Mouse (Mus musculus): ENCODE measurements around the gene Dhx32.
"Not testable (repeated sequence)": the region's sequence is repeated elsewhere in the genome, so short reads cannot be mapped to it uniquely, and the experiment has no call there.

The Dhx32 gene

DNA sequence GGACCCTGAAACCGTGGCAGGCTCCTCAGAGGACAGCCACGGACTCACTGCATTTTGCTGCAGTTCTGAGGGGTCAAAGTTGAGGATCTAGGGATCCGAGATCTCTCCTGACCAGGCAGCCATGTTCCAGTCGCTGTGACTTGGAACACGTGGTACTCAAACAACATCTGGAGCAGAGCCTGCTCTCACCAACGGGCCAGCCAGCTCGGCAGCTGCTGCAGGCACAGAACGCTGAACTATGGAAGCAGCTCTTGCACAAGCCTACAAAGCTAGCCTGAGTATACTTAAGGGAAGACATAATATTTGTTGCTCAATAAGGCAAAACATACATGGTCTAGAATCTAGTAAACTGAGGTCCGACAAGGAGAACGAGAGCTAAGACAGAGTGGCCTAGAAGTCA, 57.0 kb downstream of the Dhx32 start:
- no peak for DNase-seq

DNA sequence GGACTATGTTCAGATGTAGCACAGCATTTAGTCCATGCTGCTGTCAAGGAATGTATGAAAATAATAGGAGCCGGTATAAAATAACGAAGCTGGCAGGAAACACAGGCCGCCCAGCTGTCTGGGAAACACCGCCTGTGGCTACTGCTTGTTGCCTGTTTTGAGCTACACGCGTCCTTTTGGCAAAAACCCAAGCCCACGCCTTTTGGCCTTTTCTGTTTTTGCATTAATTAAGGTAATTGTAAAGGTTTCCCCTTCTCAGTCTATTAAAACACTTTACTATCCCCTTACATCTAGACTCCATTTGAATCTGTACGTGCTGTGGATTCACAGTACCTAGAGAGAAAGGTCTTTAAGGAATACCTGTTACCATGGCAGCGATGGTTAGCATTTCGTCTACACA, 57.7 kb downstream of the Dhx32 start:
- DNase-seq, result no peak

DNA sequence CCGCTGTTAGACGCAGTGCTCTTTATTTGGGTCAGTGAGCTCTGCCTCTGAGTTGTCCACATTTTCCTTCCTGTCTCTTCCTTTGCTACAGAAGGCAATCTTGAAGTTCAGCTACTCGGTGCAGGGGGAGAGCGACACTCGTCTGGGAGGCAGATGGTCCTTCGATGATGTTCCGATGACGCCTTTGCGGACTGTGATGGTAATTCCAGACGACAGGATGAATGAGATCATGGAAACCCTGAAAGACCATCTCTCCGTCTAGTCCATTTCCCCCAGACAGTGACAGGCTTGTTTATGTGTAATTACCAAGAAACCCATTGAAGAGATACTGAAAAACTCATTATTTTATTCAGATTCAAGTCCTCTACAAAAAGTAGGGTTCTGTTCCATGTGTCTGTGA, 61.9 kb downstream of the Dhx32 start:
- no peak for DNase-seq

DNA sequence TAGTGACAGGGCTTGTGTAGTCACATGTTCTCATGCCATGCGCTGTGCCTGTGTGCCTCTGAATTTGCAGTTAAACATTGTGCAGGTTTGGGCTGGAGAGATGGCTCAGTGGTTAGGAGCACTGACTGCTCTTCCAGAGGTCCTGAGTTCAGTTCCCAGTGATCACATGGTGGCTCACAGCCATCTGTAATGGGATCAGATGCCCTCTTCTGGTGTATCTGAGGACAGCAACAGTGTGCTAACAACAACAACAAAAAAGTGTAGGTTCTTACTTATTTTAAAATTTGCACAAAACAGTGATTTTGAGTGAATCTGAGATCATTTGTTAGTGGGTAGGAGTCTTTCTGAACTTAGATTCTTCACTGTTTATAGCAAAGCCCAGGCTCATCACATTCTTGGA, 63.9 kb downstream of the Dhx32 start:
- peak in 1 of 2 experiments; percentile 10 for DNase-seq

DNA sequence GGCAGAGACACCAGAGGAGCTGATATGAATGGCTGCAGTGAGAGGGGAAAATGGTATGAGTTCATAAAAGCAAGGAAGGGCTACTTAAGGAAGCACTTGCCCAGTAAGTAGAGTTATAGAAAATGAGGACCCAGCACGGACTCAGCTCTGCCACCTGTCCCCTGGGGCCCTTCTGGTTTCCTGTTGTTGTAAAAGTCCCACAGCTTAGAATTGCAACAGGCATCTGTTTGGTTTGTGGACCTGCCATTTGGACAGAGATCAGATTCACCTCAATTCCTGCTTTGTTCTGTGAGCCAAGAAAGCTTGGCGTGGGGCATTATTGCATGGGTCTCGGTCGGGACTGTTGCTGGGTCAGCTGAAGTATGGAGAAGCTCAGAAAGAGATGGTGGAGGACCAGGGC, 67.1 kb downstream of the Dhx32 start:
- no peak for DNase-seq

DNA sequence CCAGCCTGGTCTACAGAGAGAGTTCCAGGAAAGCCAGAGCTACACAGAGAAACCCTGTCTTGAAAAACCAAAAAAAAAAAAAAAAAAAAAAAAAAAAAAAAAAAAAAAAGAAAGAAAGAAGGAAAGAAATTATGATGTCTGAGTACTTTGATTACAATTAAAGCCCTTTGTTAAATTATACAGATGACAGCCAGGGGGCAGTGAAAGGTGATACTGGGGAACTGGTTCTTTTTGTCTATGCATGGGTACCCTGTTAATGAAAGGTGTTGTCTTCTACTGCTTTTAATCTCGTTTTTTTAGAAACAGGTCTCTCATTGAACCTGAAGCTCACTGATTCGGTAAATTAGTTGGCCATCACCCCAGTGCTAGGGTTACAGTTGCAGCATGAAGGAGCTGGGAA, 75.2 kb downstream of the Dhx32 start:
- DNase-seq, result peak; percentile 13 to 42

DNA sequence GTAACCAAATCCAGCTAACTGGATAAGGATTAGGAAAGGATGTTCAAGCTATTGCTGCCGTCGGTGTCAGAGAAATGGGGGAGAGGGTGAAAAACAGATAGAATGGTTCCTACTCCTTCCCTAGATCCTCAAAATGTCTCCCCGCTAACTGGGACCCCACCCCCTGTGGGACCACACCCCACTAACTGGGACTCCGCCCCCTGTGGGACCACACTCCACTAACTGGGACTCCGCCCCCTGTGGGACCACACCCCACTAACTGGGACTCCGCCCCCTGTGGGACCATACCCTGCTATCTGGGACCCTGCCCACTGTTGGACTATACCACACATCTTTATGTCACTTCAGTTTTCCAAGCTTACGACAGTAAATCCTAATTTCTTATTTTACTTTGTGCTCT, 78.6 kb downstream of the Dhx32 start:
- DNase-seq, result no peak

DNA sequence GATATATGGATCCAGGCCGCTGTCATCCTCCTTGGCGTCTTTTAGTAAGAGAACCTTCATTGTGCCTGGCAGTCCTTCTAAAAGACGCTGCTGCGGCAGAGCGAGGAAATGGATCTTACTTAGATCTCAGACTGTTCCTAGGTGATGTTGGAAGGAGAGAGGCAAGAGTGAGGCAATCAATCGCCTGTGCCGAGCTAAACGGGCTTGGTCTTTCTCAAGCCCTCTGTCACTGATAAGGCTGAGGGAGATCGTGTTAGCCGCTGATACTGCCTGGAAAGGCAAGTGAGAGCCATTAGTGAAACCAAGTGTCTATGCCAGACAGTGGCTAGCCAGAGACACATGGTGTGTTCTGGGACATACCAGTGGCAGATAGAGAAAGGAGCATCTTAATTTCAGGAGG, 80.2 kb downstream of the Dhx32 start:
- DNase-seq, result no peak

DNA sequence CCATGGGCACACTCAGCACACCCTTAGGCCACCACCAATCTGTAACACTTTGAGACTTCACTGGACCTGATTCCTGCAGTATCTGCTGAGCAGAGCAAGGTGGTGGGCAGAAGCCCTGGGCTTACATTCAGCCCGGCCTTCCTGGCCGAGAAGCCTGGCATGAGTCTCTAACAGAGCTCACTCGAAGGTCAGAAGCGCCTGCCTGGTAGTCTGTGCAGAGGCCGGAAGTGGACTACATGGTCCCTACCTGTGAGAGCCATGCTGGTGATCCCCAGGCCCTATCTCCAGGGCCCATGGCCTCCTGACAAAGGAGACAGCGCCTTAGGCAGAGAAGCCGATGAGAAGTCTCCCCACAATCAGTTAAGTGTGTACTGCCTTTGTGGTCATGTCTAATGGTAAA, 81.2 kb downstream of the Dhx32 start:
- DNase-seq, result no peak

DNA sequence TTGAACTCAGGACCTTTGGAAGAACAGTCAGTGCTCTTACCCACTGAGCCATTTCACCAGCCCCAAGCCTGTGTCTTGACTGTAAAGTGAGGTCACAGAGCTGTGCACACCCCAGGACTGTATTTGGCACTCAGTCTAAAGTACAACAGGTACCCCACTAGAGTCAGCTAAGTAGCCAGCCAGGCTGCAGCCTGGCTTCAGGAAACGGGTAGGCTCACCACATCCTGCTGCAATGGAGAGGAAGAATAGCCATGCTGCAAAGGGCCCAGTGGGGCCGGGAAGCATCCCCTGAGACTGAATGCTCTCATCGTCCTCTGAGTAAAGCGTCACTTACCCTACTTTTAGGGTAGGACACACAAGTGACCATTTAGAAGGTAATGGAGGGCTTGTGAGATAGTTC, 82.6 kb downstream of the Dhx32 start:
- DNase-seq, result no peak

DNA sequence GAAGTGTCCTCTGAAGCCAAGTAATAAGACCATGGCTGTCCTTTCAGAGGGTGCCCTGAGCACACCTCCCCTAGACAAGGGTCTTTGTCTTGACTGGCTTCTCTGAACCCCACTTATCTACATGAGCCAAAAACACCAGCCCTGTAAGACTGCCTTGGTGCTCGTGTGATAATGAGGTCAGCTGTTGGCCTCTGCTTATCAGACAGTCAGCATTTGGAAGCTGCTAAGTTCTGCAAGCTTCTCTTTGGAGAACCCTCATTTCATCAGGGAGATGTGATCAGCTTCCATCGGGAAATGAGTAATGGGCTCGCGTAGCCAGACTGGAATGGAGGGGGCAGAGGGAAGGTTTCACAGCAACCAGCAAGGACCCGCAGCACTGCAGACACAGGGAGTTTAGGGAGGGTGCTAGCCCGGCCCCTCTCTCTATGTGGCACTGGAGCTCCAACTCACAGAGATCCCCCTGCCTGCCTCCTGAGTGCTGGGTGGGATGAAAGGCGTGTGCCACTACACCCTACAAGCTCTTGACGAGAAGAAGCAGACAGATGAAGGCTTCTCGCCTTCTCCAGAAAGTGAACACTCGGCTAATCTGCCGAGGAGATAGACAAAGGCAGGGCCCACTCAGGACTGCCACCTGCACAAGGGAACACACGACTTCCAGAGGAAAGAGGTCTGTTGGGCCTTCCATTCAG, 84.4 kb downstream of the Dhx32 start:
- DNase-seq, result no peak

DNA sequence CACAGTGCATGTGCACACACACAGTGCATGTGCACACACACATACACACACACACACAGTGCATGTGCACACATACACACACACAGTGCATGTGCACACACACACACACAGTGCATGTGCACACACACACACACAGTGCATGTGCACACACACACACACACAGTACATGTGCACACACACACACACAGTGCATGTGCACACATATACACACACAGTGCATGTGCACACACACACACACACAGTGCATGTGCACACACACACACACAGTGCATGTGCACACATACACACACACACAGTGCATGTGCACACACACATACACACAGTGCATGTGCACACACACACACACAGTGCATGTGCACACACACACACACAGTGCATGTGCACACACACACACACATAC, 96.9 kb downstream of the Dhx32 start:
- not testable (repeated sequence) for DNase-seq

DNA sequence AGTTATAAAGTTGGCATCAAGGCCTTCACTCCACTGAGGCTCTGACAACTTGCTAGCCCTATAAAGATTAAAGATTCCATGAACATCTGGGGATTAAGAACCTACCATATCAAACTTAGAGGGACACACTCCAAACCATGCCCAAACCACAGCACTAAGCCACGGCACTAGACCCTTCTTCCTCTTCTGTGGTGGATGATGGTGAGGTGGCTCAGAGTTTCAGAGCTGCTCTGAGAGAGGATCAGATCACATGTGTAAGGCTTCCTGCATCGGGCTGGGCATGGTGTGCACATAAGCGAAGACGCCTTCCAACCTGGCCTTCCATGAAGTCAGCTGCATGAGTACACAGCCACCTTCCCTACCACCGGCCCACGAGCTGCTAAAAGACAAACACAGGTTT, 97.8 kb downstream of the Dhx32 start:
- no peak for DNase-seq

DNA sequence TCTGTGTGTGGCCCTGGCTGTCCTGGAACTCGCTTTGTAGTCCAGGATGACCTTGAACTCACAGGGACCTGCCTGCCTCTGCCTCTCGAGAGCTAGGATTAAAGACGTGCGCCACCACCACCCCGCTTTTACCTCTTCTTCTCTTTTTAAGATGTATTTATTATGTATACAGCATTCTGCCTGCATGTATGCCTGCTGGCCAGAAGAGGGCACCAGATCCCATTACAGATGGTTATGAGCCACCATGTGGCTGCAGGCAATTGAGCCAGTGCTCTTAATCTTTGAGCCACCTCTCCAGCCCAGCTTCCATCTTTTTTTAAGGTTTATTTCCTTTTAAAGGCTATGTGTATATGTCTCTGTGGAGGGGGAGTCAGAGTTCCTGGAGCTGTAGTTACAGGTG, 98.4 kb downstream of the Dhx32 start:
- DNase-seq, result no peak

DNA sequence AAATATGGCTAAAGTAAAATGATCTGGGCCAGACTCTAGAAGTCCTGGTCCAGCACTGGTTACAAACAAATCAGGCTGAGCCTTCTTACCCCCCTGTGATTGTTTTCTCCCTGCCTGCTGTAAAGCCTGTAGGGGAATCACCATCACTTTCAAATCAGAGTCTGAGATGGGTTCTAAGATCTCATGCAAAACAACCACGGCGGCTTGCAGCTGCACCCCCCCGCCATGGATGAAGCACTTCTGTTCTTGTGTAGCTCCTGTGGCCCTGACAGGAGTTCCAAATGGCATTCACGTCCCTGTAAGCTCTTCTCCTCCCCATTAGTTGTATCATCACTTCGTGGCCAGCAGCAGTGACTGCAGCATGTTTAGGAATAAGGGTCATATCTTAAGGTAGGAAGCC, 98.9 kb downstream of the Dhx32 start:
- DNase-seq, result no peak

DNA sequence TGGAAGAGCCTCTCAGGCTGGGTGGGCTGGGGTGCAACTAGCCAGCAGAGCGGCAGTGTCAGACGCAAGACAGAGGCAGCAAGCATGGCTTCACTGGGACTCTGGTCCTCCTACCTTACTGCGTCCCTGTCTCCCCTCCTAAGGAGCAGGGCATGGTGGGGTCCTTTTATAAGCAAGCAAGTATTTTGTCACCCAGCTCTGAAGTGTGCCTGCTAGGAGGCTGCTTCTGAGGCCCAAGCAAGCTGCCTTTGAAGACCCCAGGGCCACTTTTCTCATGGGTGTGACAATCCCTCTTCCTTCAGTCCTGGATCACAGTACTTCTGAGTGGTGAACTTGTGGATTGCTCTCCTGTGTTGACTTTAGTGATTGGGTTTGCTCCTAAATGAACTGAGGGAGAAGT, 102.6 kb downstream of the Dhx32 start, which contains the start of gene Mmp21:
Gene Mmp21 (minus strand): TSS at position 101 of the 400 bp plus-strand sequence.
- DNase-seq, result no peak

DNA sequence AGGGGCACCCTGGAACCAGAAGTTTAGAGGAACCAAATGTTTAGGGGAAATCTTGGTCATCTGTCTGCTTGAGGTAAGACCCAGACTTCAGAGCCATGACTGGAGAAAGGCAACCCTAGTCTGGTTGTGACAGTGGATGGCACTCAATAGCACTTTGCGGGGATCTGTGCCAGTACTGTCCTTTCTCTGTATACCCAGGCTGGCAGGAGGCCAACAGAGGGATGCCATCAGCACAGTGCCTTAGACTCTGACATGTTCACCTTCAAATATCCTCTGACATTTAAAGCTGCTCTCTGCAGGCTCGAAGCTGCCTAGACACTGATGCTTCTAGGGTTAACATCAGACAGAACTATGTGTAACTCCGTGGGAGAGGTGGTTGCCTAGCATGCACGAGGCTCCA, 103.1 kb downstream of the Dhx32 start:
- peak in 1 of 2 experiments; percentile 21 for DNase-seq

DNA sequence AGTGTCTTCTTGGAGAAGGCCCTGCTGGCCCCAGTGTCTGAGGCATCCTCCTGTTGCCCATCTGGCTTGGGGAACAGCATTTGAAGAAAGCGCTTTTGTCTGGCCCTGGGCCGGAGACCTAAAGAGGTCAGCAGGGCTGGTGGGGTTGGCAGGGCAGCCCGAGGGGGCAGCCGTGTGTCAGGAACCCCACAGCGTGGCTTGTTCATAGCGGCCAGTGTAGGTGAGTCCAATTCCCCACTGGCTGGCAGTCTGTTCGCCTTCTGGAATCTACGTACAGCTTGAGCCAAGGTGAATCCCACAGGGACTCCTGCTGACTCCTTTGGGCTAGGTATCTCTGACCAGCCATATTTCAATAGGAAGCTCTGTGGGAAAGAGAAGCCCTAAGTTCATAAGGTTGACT, 103.8 kb downstream of the Dhx32 start:
- no peak for DNase-seq

DNA sequence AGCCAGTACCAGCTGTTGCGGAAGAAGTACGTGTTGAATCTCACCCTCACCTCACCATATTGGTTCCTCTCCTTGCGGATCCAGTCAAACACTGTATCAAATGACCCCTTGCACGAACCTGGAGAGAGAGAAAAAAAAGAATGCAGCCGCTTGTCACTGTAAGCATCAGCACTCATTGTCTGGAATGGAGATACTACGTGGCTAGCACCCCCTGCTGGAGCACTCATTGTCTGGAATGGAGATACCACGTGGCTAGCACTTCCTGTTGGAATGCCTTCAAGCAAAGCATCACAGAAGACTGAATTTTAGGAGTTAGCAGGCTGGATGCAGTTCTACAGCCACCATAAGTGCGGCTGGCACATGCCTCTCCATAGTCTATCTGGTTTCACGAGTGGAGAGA, 106.5 kb downstream of the Dhx32 start:
- peak in 1 of 2 experiments; percentile 25 for DNase-seq

All from kidney, postnatal 36 days (tissue).